Mouse (Mus musculus) erythroblast, embryonic 14.5 days (primary cell): ENCODE measurements around the gene Ctnna3.

ENCODE experiments used
- GATA1 ChIP-seq: IDR thresholded peaks from 2 replicates; pipeline ENCODE4 v1.6.1; 2012; ENCODE audit warnings: low read length, inconsistent platforms, mixed read lengths
- TAL1 ChIP-seq: IDR thresholded peaks from 3 replicates; pipeline ENCODE4 v1.6.1; 2012; ENCODE audit warnings: low read length, inconsistent platforms, mixed read lengths

DNA sequence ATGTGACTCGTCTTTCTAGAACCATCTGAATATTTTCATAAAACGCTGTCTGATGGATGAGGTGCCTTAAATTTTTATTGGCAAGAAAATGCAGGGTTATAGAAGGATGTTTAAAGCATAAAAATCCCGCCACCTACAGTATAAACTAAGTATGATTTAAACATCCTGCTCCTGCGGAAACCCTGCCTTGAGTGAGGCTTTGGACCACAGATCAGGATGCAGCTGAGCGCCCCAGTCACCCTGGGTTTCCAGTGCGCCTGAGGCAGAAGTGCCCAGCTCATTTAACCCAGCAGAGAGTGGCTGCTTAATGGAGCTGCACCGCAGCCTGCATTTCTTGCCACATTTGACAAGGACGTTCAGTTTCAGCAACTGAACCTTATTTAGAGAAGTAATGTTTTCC lies 1211.7 kb downstream of the Ctnna3 start:
- no peak for TF ChIP-seq TAL1
- TF ChIP-seq GATA1, result no peak
